Mouse (Mus musculus): ENCODE results near the gene Cldn13.

Gene Cldn13

DNA sequence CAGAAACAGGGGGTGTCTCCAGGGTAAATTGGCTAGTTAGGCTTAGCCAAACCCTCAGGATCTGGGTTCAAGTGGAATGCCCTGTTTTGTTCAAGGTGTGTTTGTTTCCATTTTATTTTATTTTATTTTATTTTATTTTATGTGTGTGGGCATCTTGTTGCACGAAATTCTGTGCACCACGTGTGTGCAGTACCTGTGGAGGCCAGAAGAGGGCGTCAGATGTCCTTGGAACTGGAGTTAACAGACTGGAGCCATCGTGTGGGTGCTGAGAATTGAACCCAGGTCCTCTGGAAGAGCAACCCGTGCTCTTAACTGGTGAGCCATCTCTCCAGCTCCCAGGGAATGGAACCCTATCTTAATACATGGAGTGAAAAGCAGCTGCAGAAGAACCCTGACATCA lies 22.6 kb downstream of the Cldn13 start:
- DNase-seq (ENCODE audit: low read depth, low spot score) = no peak

DNA sequence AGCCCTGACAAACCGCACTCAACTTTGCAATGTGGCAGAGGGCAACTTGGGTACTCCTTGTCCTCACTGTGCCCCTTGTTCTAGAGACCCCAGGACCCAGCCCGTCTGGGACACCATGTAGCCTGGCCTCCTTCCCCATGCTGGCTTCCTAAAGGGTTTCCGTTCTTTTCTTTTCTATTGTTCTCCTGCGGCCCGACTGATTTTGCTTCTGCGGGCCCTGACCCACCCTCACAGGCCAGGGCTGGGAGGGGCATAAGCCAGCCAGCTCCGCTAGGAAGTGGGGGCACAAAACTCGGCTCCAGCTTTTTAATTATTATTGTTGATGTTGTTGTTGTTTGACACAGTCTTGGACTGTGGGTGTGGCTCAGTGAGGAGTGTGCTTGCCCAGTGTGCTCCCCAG lies 23.8 kb downstream of the Cldn13 start:
- DNase-seq (ENCODE audit: low read depth, low spot score) = no peak

DNA sequence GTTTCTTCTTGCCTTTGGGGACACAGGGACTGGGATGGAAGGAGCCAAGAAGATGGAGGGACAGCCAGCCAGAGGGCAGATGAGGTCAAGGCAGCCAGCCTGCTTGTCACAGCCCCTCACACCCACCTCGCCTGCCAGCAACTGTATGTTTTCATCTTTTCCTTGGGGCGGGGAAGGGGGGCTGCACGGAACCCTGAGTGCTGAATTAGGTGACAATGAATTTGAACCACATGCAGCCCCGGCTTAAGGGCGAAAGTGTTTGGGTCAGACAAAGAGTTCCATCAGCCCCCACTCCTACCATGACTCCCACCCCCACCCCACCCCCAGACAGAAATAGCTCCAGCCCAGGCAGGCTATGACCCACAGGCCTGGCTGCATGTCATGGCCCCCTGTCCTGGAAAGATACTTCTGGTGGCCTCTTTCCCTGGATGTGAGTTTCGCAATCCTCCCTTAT lies 24.7 kb downstream of the Cldn13 start:
- DNase-seq (ENCODE audit: low read depth, low spot score) = no peak

DNA sequence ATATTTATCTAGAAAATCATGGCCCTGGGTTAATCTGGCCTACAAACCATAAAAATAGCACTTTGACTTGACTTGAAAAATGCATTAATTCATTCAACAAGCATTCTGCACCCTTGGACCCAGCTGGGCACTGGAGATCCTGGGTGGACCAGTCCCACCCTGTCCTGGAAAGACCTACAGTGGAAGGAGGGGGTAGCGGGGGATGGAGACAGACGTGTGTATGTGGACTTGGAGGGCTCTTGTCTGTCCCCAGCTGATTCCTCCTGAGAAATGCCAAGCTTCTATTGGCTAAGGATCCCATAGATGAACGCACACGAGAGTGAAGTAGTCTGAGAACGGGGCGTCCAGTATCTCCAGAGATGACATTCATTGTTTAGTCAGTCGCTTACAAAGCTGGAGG lies 26.8 kb downstream of the Cldn13 start:
- DNase-seq (ENCODE audit: low read depth, low spot score) = no peak

DNA sequence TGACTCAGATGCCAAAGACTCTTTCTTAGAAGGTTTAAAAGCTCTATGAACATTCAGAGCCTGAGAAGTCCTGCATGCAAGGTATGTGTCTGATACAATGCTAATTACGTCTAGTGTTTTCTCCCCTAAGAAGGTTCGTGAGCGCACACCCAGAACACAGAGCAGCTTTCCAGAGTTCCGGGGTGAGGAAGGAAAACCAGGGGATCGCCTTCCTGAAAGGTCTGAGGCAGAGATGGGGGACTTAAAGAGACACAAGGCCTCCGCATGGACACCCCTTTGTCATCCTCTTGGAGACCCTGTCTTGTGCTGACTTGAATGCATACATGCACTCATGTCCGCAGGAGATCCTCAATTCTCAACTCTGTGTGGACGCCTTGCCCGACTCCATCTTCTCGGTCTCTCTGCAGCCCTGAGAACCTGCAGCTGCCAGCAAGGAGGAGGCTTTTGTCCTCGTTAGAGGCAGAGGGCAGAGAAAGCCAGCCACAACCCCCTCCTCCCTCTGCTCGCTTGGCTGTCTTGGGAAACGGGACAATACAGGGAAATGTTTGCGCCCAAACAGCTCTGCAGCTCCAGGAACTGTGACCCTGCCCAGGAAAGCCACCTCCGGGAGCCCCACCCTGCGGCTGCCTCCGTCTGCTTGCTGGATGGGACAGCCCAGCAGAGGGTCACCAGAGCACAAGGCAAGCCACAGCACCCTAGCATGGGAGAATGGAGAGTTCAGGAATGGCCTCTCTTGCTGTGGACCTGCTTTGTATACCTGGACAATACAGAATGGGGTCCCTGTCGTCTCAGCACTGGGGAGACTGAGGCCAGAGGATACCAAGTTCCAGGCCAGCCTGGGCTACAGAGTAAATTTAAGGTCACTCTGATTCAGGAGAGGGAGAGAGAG lies 27.6 kb downstream of the Cldn13 start:
- DNase-seq (ENCODE audit: low read depth, low spot score) = no peak

DNA sequence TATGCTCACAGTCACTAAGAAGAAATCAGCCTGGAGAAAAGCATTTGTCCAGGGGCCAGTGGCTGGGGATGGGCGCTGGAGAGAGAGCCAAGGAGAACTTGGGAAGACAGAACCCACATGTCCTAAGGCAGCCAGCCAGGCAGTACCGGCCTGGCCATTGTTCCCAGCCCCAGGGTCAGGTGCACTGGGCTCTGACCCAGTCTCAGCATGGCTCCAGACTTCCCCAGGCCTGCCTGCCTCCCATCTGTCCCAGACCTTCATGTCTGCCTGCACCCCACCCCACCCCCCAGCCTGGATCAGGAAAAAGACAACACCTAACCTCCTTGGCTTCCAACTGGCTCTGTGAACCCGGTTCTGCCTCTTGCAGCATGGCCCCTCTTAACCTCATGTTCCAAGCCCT lies 32.2 kb downstream of the Cldn13 start:
- no peak for DNase-seq (ENCODE audit: low read depth, low spot score)

DNA sequence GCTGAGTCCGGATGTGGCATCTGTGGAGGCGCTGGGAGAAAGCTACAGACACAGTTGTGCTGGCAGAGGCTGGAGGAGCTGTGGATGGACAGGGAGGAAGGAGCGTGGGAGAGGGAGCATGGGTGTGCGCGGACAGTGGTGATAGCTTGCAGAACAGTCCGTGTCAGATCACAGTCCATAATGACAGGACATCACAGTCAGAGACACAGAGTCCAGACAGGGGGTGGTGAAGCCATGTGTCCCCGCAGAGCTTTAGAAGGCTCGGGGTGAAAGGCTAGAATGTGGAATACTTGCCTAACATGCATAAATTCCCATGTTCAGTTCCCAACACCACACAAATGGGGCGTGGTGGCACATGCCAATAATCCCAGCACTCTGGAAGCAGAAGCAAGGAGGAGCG lies 38.5 kb downstream of the Cldn13 start:
- no peak for DNase-seq (ENCODE audit: low read depth, low spot score)

DNA sequence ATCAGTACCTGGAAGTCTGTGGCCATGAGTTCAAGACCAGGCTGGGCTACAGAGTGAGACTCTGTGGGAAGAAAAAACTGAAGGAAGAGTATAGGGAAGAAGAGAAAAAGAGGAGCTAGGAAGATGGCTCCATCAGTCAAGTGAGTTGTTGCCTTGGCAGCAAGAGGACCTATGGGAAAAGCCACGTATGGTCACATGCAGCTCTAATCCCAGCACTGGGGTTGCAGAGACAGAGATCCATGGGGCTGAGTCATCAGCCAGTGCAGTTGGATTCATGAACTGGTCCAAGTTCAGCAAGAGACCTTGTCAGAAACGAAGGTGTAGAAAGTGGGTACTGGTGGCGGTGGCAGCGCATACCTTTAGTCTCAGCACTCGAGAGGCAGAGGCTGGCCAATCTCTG lies 40.1 kb downstream of the Cldn13 start:
- DNase-seq (ENCODE audit: low read depth, low spot score) = no peak

DNA sequence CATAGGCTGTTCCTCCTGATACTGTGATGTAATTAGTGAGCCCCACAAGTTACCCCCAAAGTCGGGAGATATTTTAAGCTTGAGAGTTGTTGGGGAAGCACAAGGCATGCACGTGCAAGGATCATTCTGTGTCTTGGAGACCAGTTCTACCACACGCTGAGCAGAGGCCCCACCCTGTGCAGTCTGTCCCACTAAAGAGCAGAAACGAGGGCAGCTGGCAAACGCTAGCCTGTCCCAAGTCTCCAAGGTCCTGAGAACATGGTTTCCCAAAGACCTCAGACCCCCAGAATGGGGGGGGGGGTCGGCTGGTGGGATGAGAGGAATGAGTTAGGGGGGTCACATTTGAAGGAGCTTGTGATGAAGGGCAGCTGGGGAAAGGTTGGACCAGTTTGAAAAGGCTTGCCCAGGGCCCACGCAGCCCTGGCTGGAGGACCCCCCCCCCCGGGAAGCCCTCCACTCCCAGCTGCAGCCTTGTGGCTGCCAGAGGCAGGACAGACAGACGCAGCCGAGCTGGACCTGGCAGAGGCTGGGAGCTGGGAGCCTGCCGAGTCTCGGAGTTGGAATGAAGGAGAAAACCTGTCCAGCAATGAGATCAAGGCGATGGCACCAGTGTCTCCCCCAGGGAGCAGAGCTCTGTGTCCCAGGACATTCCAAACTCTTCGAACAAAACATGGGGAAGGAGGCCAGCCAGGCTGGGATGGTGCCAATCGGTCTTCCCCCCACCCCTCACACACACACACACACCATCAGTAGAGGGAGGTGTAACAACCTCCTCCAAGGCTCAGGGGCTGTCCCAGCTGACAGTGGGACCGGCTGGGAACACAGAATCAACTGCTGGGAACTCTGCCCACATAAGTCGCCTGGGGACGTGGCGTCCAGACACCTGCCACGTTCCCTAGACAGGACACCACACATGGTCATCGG lies 41.1 kb downstream of the Cldn13 start:
- DNase-seq (ENCODE audit: low read depth, low spot score) = no peak

DNA sequence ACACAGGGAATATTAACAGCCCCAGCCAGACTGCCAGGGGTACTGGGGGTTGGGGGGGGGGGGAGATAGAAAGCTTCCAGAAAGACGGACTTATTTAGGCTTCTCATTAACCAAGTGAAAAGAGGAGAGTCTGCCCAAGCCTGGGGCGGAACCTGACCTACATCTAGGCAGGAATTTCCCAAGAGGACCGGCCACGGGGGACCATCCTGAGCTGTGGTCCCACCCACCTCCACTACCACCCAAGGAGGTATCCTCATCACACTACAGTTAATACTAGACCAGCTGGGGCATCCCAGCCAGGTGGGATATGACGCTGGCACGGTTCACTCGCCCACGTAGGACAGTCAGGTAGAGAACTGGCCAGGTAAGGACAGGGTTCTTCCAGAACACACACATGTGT lies 42.3 kb downstream of the Cldn13 start:
- DNase-seq (ENCODE audit: low read depth, low spot score) = no peak

DNA sequence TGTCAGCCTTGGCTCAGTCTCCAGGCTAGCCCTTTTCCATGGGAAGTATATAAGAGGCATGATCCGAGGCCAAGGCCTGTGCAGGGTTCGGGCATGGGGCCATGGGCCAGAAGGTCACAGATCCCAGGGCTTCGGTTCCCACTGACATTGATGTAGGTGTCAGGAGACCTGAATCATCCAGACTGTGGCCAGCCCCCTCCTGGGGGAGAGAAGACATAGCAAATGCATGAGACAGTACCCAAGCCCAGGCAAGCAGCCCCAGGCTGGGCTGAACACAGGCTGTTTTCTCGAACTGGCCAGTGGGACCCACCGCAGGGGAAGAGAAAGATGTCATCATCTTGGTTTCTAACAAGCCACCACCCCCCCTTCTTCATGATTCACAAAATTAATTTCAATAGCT lies 42.7 kb downstream of the Cldn13 start:
- no peak for DNase-seq (ENCODE audit: low read depth, low spot score)

DNA sequence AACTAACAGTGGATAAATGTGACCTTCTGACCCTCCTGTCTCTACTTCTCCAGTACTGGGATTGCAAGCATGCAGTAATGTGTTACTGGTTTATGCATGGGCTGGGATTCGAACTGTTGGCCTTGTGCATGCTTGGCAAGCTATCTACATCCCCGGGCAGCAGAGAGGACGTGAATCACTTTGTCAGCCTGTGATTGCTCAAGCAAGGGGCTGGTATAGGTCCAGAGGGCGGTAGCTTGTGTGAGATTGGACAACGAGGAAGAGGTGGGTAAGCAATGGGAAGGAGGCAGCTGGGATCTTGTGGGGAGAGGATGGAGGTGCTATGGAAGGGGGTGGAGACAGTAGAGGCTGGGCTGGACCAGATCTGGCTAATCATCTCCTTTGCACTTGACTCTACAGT lies 46.8 kb downstream of the Cldn13 start:
- DNase-seq (ENCODE audit: low read depth, low spot score) = no peak

DNA sequence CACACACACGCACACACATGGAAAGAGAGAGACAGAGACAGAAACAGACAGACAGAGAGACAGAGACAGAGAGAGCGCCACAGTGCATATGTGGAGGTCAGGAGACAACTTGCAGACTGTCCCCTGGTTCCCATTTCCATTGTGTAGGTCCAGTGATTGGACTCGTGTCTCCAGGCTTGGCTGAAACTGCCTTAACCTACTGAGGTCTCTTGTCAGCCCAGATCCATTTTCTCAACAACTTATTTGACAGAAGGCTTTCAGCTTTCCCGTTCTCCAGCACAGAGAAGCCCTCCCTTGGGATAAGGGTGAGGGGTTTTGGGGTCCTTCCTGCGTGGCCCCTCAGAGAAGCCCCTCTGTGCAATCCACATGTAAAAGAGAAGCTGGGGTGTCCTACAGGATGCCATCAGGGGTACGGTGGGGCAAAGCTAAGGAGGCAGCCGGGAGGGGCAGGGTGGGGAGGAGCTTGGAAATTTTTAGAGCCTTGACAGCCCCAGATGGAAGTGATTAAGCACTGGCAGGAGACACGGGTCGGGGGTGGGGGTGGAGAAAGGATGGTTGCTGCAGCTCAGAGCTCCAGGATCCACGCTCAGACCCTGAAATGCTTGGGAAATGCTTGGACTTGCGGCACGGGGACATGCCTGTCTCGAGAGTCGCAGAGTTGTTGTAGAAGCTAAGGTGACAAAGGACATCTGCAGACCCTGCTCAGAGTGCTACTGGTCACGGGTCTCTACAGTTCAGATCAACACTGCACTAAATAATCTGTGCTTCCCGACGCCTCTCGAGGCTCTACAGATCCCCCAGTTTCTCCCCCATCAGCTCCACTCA lies 47.8 kb downstream of the Cldn13 start:
- no peak for DNase-seq (ENCODE audit: low read depth, low spot score)

DNA sequence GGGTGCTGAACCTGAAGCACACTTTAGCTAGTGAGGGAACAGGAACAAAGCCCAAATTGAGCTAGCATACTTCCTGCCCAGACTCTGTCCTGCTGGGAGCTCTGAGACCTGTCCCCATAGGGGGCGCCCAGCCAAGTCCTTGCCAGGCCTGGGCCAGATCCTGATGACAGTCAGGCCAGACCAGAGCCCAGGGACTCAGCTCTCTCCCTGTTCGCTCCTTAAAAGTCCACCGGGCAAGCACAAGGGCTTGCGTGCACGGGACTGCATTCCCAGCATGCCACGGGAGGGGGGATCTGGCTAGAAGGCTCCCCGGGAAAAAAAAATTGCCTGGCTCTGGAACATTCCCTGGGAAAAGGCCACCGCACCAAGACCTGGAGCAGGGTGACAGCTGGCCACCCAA lies 50.2 kb downstream of the Cldn13 start:
- no peak for DNase-seq (ENCODE audit: low read depth, low spot score)
